Mouse (Mus musculus) forebrain, embryonic 10.5 days (tissue): ENCODE measurements around the gene Ly6g6f. TPM values are rescaled to one million over a fixed set of nuclear protein-coding genes. Genes with fewer than 3 reads are reported as not detected.

ENCODE experiments used
- DNase-seq: peaks from one replicate; pipeline ENCODE4 v3.0.0-alpha.2; 2017; ENCODE audit warnings: low spot score; ENCODE audit errors: extremely low spot score
- H3K27ac ChIP-seq: fragments of 300-500 bp; sonication (generic); 2 replicates; pipeline ENCODE4 v1.5.1; 2016; ENCODE audit warnings: mild to moderate bottlenecking
- H3K27me3 ChIP-seq: fragments of 300-500 bp; sonication (generic); 2 replicates; pipeline ENCODE4 v1.6.1; 2016; ENCODE audit warnings: mild to moderate bottlenecking; ENCODE audit not compliant: poor library complexity, severe bottlenecking
- H3K36me3 ChIP-seq: fragments of 300-500 bp; sonication (generic); replicated peaks from 2 replicates; pipeline ENCODE4 v1.6.1; 2016; ENCODE audit warnings: mild to moderate bottlenecking, moderate library complexity
- H3K4me1 ChIP-seq: fragments of 300-500 bp; sonication (generic); 2 replicates; pipeline ENCODE4 v1.6.1; 2016
- H3K4me3 ChIP-seq: fragments of 300-500 bp; sonication (generic); 2 replicates; pipeline ENCODE4 v1.5.1; 2016; ENCODE audit warnings: mild to moderate bottlenecking, moderate library complexity
- H3K9me3 ChIP-seq: fragments of 300-500 bp; sonication (generic); 2 replicates; pipeline ENCODE4 v1.6.1; 2016; ENCODE audit warnings: mild to moderate bottlenecking, moderate library complexity
- WGBS: fragments of 180-500 bp; shearing (Covaris S2); methylation state at CpG from one replicate; pipeline ENCODE4 v1.1.7; 2016; 5-methylcytosine and 5-hydroxymethylcytosine counted together
- polyA plus RNA-seq: library from polyadenylated mRNA; unstranded; fragments of >200 nt; fragmentation: Nextera tagmentation; extraction: Ambion mirVana; gene quantifications from 2 replicates; pipeline ENCODE4 v1.2.1, GENCODE M21; 2016

The Ly6g6f gene
- polyA plus RNA-seq, 1 experiment from 2014 or later, result 0.69 TPM

GRCm38 (mm10) chr17:35102299-35102698, 16.9 kb upstream of the Ly6g6f start:
- no peak for DNase-seq
- H3K4me3 ChIP-seq, result no peak overlapping the region
- H3K36me3 ChIP-seq, result peaks cover 64% of the 10 kb centered on the region
- H3K4me1 ChIP-seq, result peaks cover 11% of the 10 kb centered on the region
- H3K27me3 ChIP-seq, result no peaks in the 10 kb centered on the region
- no peaks in the 10 kb centered on the region for H3K9me3 ChIP-seq
- 90% methylated on average over 7 of the region's 8 CpGs for WGBS
- H3K27ac ChIP-seq, result no peak overlapping the region

GRCm38 (mm10) chr17:35101161-35101560, 15.8 kb upstream of the Ly6g6f start:
- Histone ChIP-seq H3K9me3 (no peaks in the 10 kb centered on the region), H3K4me3 (no peak overlapping the region), H3K4me1 (peaks cover 8% of the 10 kb centered on the region), H3K27me3 (no peaks in the 10 kb centered on the region), H3K36me3 (peaks cover 75% of the 10 kb centered on the region), H3K27ac (no peak overlapping the region)
- no peak for DNase-seq
- 88% methylated on average over 11 of the region's 11 CpGs for WGBS

GRCm38 (mm10) chr17:35100196-35100765, 14.9 kb upstream of the Ly6g6f start:
- WGBS, result 77% methylated on average over 10 of the region's 10 CpGs
- no peaks in the 10 kb centered on the region for H3K27me3 ChIP-seq
- no peaks in the 10 kb centered on the region for H3K9me3 ChIP-seq
- no peak overlapping the region; the same call in 1 of the 2 replicates for H3K4me3 ChIP-seq
- peaks cover 83% of the 10 kb centered on the region for H3K36me3 ChIP-seq
- no peak overlapping the region for H3K27ac ChIP-seq
- no peaks in the 10 kb centered on the region; the same call in 1 of the 2 replicates for H3K4me1 ChIP-seq
- no peak for DNase-seq

- H3K4me1 ChIP-seq, result no peaks in the 10 kb centered on the region
- H3K9me3 ChIP-seq, result no peaks in the 10 kb centered on the region
- H3K27ac ChIP-seq, result no peak overlapping the region
- no peak overlapping the region for H3K4me3 ChIP-seq
- peaks cover 98% of the 10 kb centered on the region for H3K36me3 ChIP-seq
- DNase-seq, result no peak
- no peaks in the 10 kb centered on the region for H3K27me3 ChIP-seq
- WGBS, result 81% methylated on average over 12 of the region's 12 CpGs
These were observed 11.8 kb upstream of the Ly6g6f start for GRCm38 (mm10) chr17:35097164-35097655.

GRCm38 (mm10) chr17:35096597-35096996, 11.2 kb upstream of the Ly6g6f start:
- no peaks in the 10 kb centered on the region for H3K9me3 ChIP-seq
- peaks cover 98% of the 10 kb centered on the region for H3K36me3 ChIP-seq
- no peaks in the 10 kb centered on the region for H3K27me3 ChIP-seq
- no peak for DNase-seq
- 85% methylated on average over 12 of the region's 12 CpGs for WGBS
- H3K4me1 ChIP-seq, result no peaks in the 10 kb centered on the region
- no peak overlapping the region for H3K4me3 ChIP-seq
- H3K27ac ChIP-seq, result no peak overlapping the region

GRCm38 (mm10) chr17:35094475-35095365, 9.3 kb upstream of the Ly6g6f start:
- Histone ChIP-seq H3K36me3 (peaks cover 90% of the 10 kb centered on the region), H3K4me3 (no peak overlapping the region), H3K27ac (no peak overlapping the region)

GRCm38 (mm10) chr17:35092403-35093198, 7.2 kb upstream of the Ly6g6f start:
- H3K27me3 ChIP-seq, result no peaks in the 10 kb centered on the region
- WGBS, result 89% methylated on average over 14 of the region's 14 CpGs
- peaks cover 20% of the 10 kb centered on the region for H3K4me1 ChIP-seq
- peaks cover 70% of the 10 kb centered on the region for H3K36me3 ChIP-seq
- H3K9me3 ChIP-seq, result no peaks in the 10 kb centered on the region
- no peak overlapping the region for H3K27ac ChIP-seq
- H3K4me3 ChIP-seq, result no peak overlapping the region
- no peak for DNase-seq

More at GRCm38 (mm10) chr17:35094475-35095365, 9.3 kb upstream of the Ly6g6f start:
- 95% methylated on average over 15 of the region's 15 CpGs for WGBS
- H3K27me3 ChIP-seq, result no peaks in the 10 kb centered on the region
- peaks cover 14% of the 10 kb centered on the region for H3K4me1 ChIP-seq
- no peaks in the 10 kb centered on the region for H3K9me3 ChIP-seq
- DNase-seq, result no peak

- Histone ChIP-seq H3K4me1 (peaks cover 20% of the 10 kb centered on the region), H3K27me3 (no peaks in the 10 kb centered on the region), H3K27ac (peak overlapping the region; percentile 99; the same call in 1 of the 2 replicates), H3K9me3 (no peaks in the 10 kb centered on the region), H3K4me3 (peak overlapping the region; percentile 78), H3K36me3 (peaks cover 48% of the 10 kb centered on the region)
- no peak for DNase-seq
- WGBS, result 83% methylated on average over 8 of the region's 8 CpGs
These were observed 4.9 kb upstream of the Ly6g6f start for GRCm38 (mm10) chr17:35090166-35090932.

- WGBS, result 3% methylated on average over 67 of the region's 67 CpGs
- Histone ChIP-seq H3K4me3 (peak within 1 kb of the TSS; percentile 78), H3K9me3 (no peaks in the 10 kb centered on the region), H3K27ac (peak within 1 kb of the TSS; percentile 99), H3K36me3 (peaks cover 35% of the 10 kb centered on the region), H3K4me1 (peaks cover 20% of the 10 kb centered on the region), H3K27me3 (no peaks in the 10 kb centered on the region)
- peak; percentile 93 for DNase-seq
These were observed 3.6 kb upstream of the Ly6g6f start, which contains the start of gene Abhd16a for GRCm38 (mm10) chr17:35088825-35089644. Gene Abhd16a, plus strand, starts transcription at chr17:35089263.

GRCm38 (mm10) chr17:35088151-35088550, 2.7 kb upstream of the Ly6g6f start:
- Histone ChIP-seq H3K27me3 (no peaks in the 10 kb centered on the region), H3K4me1 (peaks cover 20% of the 10 kb centered on the region)
- WGBS, result 55% methylated on average over 2 of the region's 2 CpGs

GRCm38 (mm10) chr17:35083929-35084497, 1.4 kb downstream of the Ly6g6f start:
- 90% methylated on average over 3 of the region's 3 CpGs for WGBS
- no peaks in the 10 kb centered on the region for H3K9me3 ChIP-seq
- H3K36me3 ChIP-seq, result no peaks in the 10 kb centered on the region
- H3K27ac ChIP-seq, result no peak overlapping the region
- H3K4me3 ChIP-seq, result no peak overlapping the region
- H3K27me3 ChIP-seq, result peaks cover 15% of the 10 kb centered on the region
- DNase-seq, result no peak
- H3K4me1 ChIP-seq, result peaks cover 5% of the 10 kb centered on the region

More at GRCm38 (mm10) chr17:35088151-35088550, 2.7 kb upstream of the Ly6g6f start:
- H3K4me3 ChIP-seq, result no peak overlapping the region
- H3K9me3 ChIP-seq, result no peaks in the 10 kb centered on the region
- DNase-seq, result no peak
- H3K27ac ChIP-seq, result no peak overlapping the region
- H3K36me3 ChIP-seq, result peaks cover 26% of the 10 kb centered on the region
